Mouse (Mus musculus) brown adipose tissue, adult 24 weeks (tissue): ENCODE data around the gene Atp2a2. TPM values are rescaled to one million over a fixed set of nuclear protein-coding genes. Genes with fewer than 3 reads are reported as not detected.
"Not testable (repeated sequence)": the region's sequence is repeated elsewhere in the genome, so short reads cannot be mapped to it uniquely, and the experiment has no call there.

Experiments
- H3K27ac ChIP-seq: fragments of 200-500 bp; replicated peaks from 2 replicates; pipeline ENCODE4 v1.5.1; 2012; ENCODE audit warnings: low read depth, mild to moderate bottlenecking, low read length
- H3K4me1 ChIP-seq: fragments of 200-500 bp; 2 replicates; pipeline ENCODE4 v1.6.1; 2012; ENCODE audit warnings: low read length, mixed read lengths; ENCODE audit not compliant: control insufficient read depth, insufficient read depth, insufficient read length
- H3K4me3 ChIP-seq: fragments of 200-500 bp; 2 replicates; pipeline ENCODE4 v1.5.1; 2012; ENCODE audit warnings: low read depth, mild to moderate bottlenecking, low read length, moderate library complexity; ENCODE audit not compliant: insufficient read depth
- polyA plus RNA-seq: library from polyadenylated mRNA; stranded (reverse); fragments of >200 nt; gene quantifications from 2 replicates; pipeline ENCODE4 v1.2.4, GENCODE M21; 2012; ENCODE audit not compliant: missing spikeins, insufficient read depth, insufficient read length

Atp2a2 gene
- polyA plus RNA-seq, 1 experiment: 79.4 TPM

GRCm38 (mm10) chr5:122439400-122440094 is 62.5 kb downstream of the Atp2a2 start:
- no peaks in the 10 kb centered on the region for H3K4me1 ChIP-seq
- H3K27ac ChIP-seq: peak overlapping the region; percentile 45; the same call in 1 of the 2 replicates
- H3K4me3 ChIP-seq: no peak overlapping the region

GRCm38 (mm10) chr5:122434541-122434940 is 67.5 kb downstream of the Atp2a2 start:
- Histone ChIP-seq H3K27ac (no peak overlapping the region), H3K4me3 (no peak overlapping the region), H3K4me1 (no peaks in the 10 kb centered on the region)

GRCm38 (mm10) chr5:122431221-122431620 is 70.8 kb downstream of the Atp2a2 start:
- H3K4me1 ChIP-seq: no peaks in the 10 kb centered on the region
- H3K27ac ChIP-seq: no peak overlapping the region
- no peak overlapping the region for H3K4me3 ChIP-seq

GRCm38 (mm10) chr5:122430036-122430775 is 71.8 kb downstream of the Atp2a2 start:
- H3K27ac ChIP-seq: no peak overlapping the region
- no peaks in the 10 kb centered on the region for H3K4me1 ChIP-seq
- H3K4me3 ChIP-seq: no peak overlapping the region

- Histone ChIP-seq H3K4me3 (no peak overlapping the region), H3K27ac (no peak overlapping the region), H3K4me1 (no peaks in the 10 kb centered on the region; the same call in 1 of the 2 replicates)
Observed at GRCm38 (mm10) chr5:122425550-122425949, 76.5 kb downstream of the Atp2a2 start.

GRCm38 (mm10) chr5:122423083-122423482 is 78.9 kb downstream of the Atp2a2 start:
- Histone ChIP-seq H3K4me1 (no peaks in the 10 kb centered on the region; the same call in 1 of the 2 replicates), H3K27ac (peak overlapping the region; percentile 29; the same call in 1 of the 2 replicates), H3K4me3 (peak overlapping the region; percentile 98)

- Histone ChIP-seq H3K27ac (peak overlapping the region; percentile 87), H3K4me3 (peak overlapping the region; percentile 98)
Observed at GRCm38 (mm10) chr5:122422071-122422964, 79.7 kb downstream of the Atp2a2 start.

GRCm38 (mm10) chr5:122421271-122422068 is 80.6 kb downstream of the Atp2a2 start, which contains the start of gene Anapc7:
TSS of gene Anapc7 (plus strand) at chr5:122421693.
- H3K27ac ChIP-seq: peak within 1 kb of the TSS; percentile 87
- no peaks in the 10 kb centered on the region; the same call in 1 of the 2 replicates for H3K4me1 ChIP-seq
- H3K4me3 ChIP-seq: peak within 1 kb of the TSS; percentile 98

More at GRCm38 (mm10) chr5:122422071-122422964, 79.7 kb downstream of the Atp2a2 start:
- H3K4me1 ChIP-seq: no peaks in the 10 kb centered on the region; the same call in 1 of the 2 replicates

- H3K4me1 ChIP-seq, H3K4me3 ChIP-seq, H3K27ac ChIP-seq: not testable (repeated sequence)
Observed at GRCm38 (mm10) chr5:122420676-122421075, 81.3 kb downstream of the Atp2a2 start.

- H3K4me1 ChIP-seq: no peaks in the 10 kb centered on the region
- H3K4me3 ChIP-seq: no peak overlapping the region
- H3K27ac ChIP-seq: no peak overlapping the region
Observed at GRCm38 (mm10) chr5:122415465-122415864, 86.6 kb downstream of the Atp2a2 start.

GRCm38 (mm10) chr5:122414351-122414750 is 87.7 kb downstream of the Atp2a2 start:
- no peak overlapping the region for H3K27ac ChIP-seq
- no peak overlapping the region for H3K4me3 ChIP-seq
- no peaks in the 10 kb centered on the region for H3K4me1 ChIP-seq

- H3K27ac ChIP-seq: no peak overlapping the region
- H3K4me1 ChIP-seq: no peaks in the 10 kb centered on the region
- H3K4me3 ChIP-seq: no peak overlapping the region
Observed at GRCm38 (mm10) chr5:122412826-122413225, 89.2 kb downstream of the Atp2a2 start.

GRCm38 (mm10) chr5:122411892-122412291 is 90.1 kb downstream of the Atp2a2 start:
- Histone ChIP-seq H3K4me1 (no peaks in the 10 kb centered on the region), H3K4me3 (no peak overlapping the region), H3K27ac (no peak overlapping the region)
